Mouse (Mus musculus): ENCODE data around the gene Rfpl4b. TPM values are rescaled to one million over a fixed set of nuclear protein-coding genes. Genes with fewer than 3 reads are reported as not detected.
"Not testable (repeated sequence)": the region's sequence is repeated elsewhere in the genome, so short reads cannot be mapped to it uniquely, and the experiment has no call there.

Rfpl4b gene
- polyA plus RNA-seq (2015; fragmentation: Nextera tagmentation; extraction: Ambion mirVana) = not detected in 2 replicates

GRCm38 (mm10) chr10:38821679-38822078 is at the start of gene Rfpl4b:
Gene Rfpl4b, minus strand, starts transcription at chr10:38821779.
- H3K27me3 ChIP-seq (ENCODE audit: control insufficient read depth, insufficient read depth, low read length) = no peaks in the 10 kb centered on the region
- H3K4me3 ChIP-seq (replicated peaks; ENCODE audit: low read length) = no peak within 1 kb of the TSS
- H3K9me3 ChIP-seq (replicated peaks; ENCODE audit: control insufficient read depth, low read length) = 0 out of 2 replicates have a peak, but pooled peaks cover 2% of the 10 kb centered on the region
- no peaks in the 10 kb centered on the region for H3K36me3 ChIP-seq (ENCODE audit: control insufficient read depth, insufficient read depth, low read length)
- H3K4me1 ChIP-seq (ENCODE audit: control insufficient read depth, insufficient read depth, low read length) = no peaks in the 10 kb centered on the region
- H3K27ac ChIP-seq (ENCODE audit: low read length) = no peak within 1 kb of the TSS
- ATAC-seq (ENCODE audit: insufficient read depth, low FRiP score) = no peak
- H3K9ac ChIP-seq (ENCODE audit: low read length) = no peak within 1 kb of the TSS
- H3K4me2 ChIP-seq (ENCODE audit: low read depth, low read length) = no peak within 1 kb of the TSS
- WGBS = 84% methylated on average over 3 of the region's 3 CpGs

DNA sequence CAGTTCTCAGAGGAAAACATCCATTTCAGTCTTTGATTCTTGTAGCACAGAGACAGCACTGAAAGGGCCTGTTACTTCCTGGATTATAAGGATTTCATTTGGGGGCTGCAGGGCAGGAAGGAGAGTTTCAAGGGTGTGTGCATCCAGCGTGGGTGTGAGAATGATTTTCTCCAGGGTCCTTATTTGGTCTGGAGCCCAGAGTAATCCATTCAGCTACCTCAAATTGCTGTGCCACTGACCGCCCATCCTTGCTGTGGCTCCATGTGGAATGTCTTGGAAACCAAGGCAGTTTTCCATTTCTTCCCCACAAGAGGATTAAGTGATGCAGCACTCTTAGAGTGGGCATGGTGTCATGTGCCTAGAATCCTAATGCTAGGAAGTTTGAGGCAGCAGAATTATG is 33.6 kb upstream of the Rfpl4b start:
- Histone ChIP-seq H3K4me2 (ENCODE audit: low read depth, low read length) (no peak overlapping the region), H3K9me3 (replicated peaks; ENCODE audit: control insufficient read depth, low read length) (no peaks in the 10 kb centered on the region), H3K27ac (ENCODE audit: low read length) (no peak overlapping the region), H3K36me3 (ENCODE audit: control insufficient read depth, insufficient read depth, low read length) (no peaks in the 10 kb centered on the region), H3K27me3 (ENCODE audit: control insufficient read depth, insufficient read depth, low read length) (no peaks in the 10 kb centered on the region), H3K9ac (ENCODE audit: low read length) (no peak overlapping the region), H3K4me1 (ENCODE audit: control insufficient read depth, insufficient read depth, low read length) (no peaks in the 10 kb centered on the region), H3K4me3 (replicated peaks; ENCODE audit: low read length) (no peak overlapping the region)
- 47% methylated on average over 2 of the region's 2 CpGs for WGBS
- ATAC-seq (ENCODE audit: insufficient read depth, low FRiP score) = no peak

DNA sequence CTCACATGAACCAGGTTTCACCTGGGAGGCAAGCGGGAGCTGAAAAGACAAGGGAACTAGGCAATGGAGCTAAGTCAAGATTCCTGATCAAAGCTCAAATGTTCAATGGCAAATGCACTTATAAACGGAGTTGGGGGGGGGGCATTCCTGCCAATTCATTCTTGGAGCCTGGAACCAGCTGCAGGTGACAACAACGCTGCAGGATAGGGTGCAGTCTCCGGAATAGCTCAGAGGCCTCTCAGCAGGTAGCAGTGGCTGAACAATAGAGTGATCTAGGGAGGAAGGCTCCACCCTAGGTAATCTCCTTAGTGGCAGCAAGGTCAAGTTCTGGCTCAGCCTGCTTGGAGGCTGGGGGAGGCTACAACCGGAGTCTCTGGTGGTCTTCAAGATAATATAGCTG is 28.4 kb upstream of the Rfpl4b start:
- ATAC-seq (ENCODE audit: insufficient read depth, low FRiP score); H3K4me1 ChIP-seq (ENCODE audit: control insufficient read depth, insufficient read depth, low read length); H3K27me3 ChIP-seq (ENCODE audit: control insufficient read depth, insufficient read depth, low read length); H3K36me3 ChIP-seq (ENCODE audit: control insufficient read depth, insufficient read depth, low read length); H3K9me3 ChIP-seq (replicated peaks; ENCODE audit: control insufficient read depth, low read length); H3K27ac ChIP-seq (ENCODE audit: low read length); H3K4me2 ChIP-seq (ENCODE audit: low read depth, low read length); H3K4me3 ChIP-seq (replicated peaks; ENCODE audit: low read length); H3K9ac ChIP-seq (ENCODE audit: low read length): not testable (repeated sequence)
- 50% methylated on average over 5 of the region's 5 CpGs for WGBS

DNA sequence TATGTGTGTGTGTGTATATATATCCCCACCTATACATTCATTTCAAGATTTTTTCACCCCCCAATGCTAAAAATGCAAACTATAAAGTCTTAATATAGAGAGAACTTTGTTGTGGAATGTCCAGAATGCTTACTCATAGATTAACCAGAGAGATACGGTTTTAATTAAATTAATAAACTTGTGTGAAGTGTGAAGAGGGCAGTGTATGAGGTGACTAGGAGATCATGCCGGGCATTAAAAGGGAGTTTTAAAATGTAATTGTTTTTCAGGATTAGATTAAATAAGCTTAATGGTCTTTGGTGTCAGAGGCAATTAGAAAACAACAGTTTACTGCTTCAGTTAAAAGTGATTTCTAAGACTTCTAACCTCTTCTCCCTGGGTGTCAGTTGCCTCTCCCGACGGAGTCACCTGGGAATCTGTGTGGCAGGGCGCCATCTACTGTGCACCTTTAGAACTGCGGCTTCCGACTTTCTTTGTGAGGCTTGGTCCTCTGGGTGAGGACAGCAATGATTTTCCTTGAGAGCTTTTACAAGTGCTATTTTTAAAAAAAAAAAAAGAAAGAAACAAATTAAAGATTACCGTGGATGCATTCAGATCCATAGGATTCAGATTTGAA is 27.4 kb upstream of the Rfpl4b start:
- Histone ChIP-seq H3K4me1 (ENCODE audit: control insufficient read depth, insufficient read depth, low read length) (no peaks in the 10 kb centered on the region), H3K27me3 (ENCODE audit: control insufficient read depth, insufficient read depth, low read length) (no peaks in the 10 kb centered on the region), H3K4me2 (ENCODE audit: low read depth, low read length) (no peak overlapping the region), H3K27ac (ENCODE audit: low read length) (no peak overlapping the region), H3K4me3 (replicated peaks; ENCODE audit: low read length) (no peak overlapping the region), H3K36me3 (ENCODE audit: control insufficient read depth, insufficient read depth, low read length) (no peaks in the 10 kb centered on the region), H3K9ac (ENCODE audit: low read length) (no peak overlapping the region), H3K9me3 (replicated peaks; ENCODE audit: control insufficient read depth, low read length) (no peaks in the 10 kb centered on the region)
- 28% methylated on average over 8 of the region's 8 CpGs for whole genome bisulfite sequencing
- no peak for ATAC-seq (ENCODE audit: insufficient read depth, low FRiP score)

DNA sequence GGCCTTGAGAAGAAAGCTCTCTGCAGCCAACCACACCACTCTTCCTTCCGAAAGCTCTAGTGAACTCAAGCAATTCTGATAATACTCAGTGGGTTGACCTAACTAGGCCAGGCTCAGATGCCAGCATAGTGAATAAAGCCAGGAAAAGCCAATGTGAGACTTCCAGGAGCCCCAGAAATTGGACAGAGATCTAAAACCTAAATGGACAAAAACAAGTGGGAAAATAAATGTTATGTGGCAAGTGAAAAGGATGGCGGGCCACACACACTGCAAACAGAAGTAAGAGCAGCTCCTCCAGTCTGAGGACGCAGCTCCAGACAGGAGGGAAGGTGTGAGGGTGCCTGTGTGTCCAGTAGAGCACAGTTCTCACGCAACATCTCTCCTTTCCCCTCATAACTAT is 26.7 kb upstream of the Rfpl4b start:
- H3K4me3 ChIP-seq (replicated peaks; ENCODE audit: low read length) = no peak overlapping the region
- no peaks in the 10 kb centered on the region for H3K36me3 ChIP-seq (ENCODE audit: control insufficient read depth, insufficient read depth, low read length)
- no peak overlapping the region for H3K9ac ChIP-seq (ENCODE audit: low read length)
- no peaks in the 10 kb centered on the region for H3K4me1 ChIP-seq (ENCODE audit: control insufficient read depth, insufficient read depth, low read length)
- H3K27me3 ChIP-seq (ENCODE audit: control insufficient read depth, insufficient read depth, low read length) = no peaks in the 10 kb centered on the region
- WGBS = 92% methylated on average over 4 of the region's 4 CpGs
- no peak overlapping the region for H3K27ac ChIP-seq (ENCODE audit: low read length)
- no peak overlapping the region for H3K4me2 ChIP-seq (ENCODE audit: low read depth, low read length)
- no peak for ATAC-seq (ENCODE audit: insufficient read depth, low FRiP score)
- H3K9me3 ChIP-seq (replicated peaks; ENCODE audit: control insufficient read depth, low read length) = no peaks in the 10 kb centered on the region

- no peak for ATAC-seq (ENCODE audit: insufficient read depth, low FRiP score)
- Histone ChIP-seq H3K4me2 (ENCODE audit: low read depth, low read length) (no peak overlapping the region), H3K9ac (ENCODE audit: low read length) (no peak overlapping the region), H3K36me3 (ENCODE audit: control insufficient read depth, insufficient read depth, low read length) (no peaks in the 10 kb centered on the region), H3K4me1 (ENCODE audit: control insufficient read depth, insufficient read depth, low read length) (no peaks in the 10 kb centered on the region), H3K4me3 (replicated peaks; ENCODE audit: low read length) (no peak overlapping the region), H3K9me3 (replicated peaks; ENCODE audit: control insufficient read depth, low read length) (0 out of 2 replicates have a peak, but pooled peaks cover 2% of the 10 kb centered on the region), H3K27me3 (ENCODE audit: control insufficient read depth, insufficient read depth, low read length) (no peaks in the 10 kb centered on the region), H3K27ac (ENCODE audit: low read length) (no peak overlapping the region)
- 29% methylated on average over 1 of the region's 1 CpGs for WGBS
These were observed 2.2 kb upstream of the Rfpl4b start for GRCm38 (mm10) chr10:38823741-38824140.

- Histone ChIP-seq H3K27ac (ENCODE audit: low read length) (no peak overlapping the region), H3K4me1 (ENCODE audit: control insufficient read depth, insufficient read depth, low read length) (no peaks in the 10 kb centered on the region), H3K36me3 (ENCODE audit: control insufficient read depth, insufficient read depth, low read length) (no peaks in the 10 kb centered on the region), H3K27me3 (ENCODE audit: control insufficient read depth, insufficient read depth, low read length) (no peaks in the 10 kb centered on the region), H3K4me3 (replicated peaks; ENCODE audit: low read length) (no peak overlapping the region), H3K9ac (ENCODE audit: low read length) (no peak overlapping the region), H3K9me3 (replicated peaks; ENCODE audit: control insufficient read depth, low read length) (no peaks in the 10 kb centered on the region), H3K4me2 (ENCODE audit: low read depth, low read length) (no peak overlapping the region)
- no peak for ATAC-seq (ENCODE audit: insufficient read depth, low FRiP score)
- WGBS = 80% methylated on average over 2 of the region's 2 CpGs
These were observed 15.5 kb downstream of the Rfpl4b start for GRCm38 (mm10) chr10:38806056-38806455.

GRCm38 (mm10) chr10:38804047-38804446 is 17.5 kb downstream of the Rfpl4b start:
- no peak overlapping the region for H3K4me2 ChIP-seq (ENCODE audit: low read depth, low read length)
- no peak overlapping the region for H3K27ac ChIP-seq (ENCODE audit: low read length)
- no peak for ATAC-seq (ENCODE audit: insufficient read depth, low FRiP score)
- no peaks in the 10 kb centered on the region for H3K4me1 ChIP-seq (ENCODE audit: control insufficient read depth, insufficient read depth, low read length)
- no peaks in the 10 kb centered on the region for H3K36me3 ChIP-seq (ENCODE audit: control insufficient read depth, insufficient read depth, low read length)
- H3K27me3 ChIP-seq (ENCODE audit: control insufficient read depth, insufficient read depth, low read length) = no peaks in the 10 kb centered on the region
- 90% methylated on average over 8 of the region's 8 CpGs for whole genome bisulfite sequencing
- H3K4me3 ChIP-seq (replicated peaks; ENCODE audit: low read length) = no peak overlapping the region
- no peak overlapping the region for H3K9ac ChIP-seq (ENCODE audit: low read length)
- no peaks in the 10 kb centered on the region for H3K9me3 ChIP-seq (replicated peaks; ENCODE audit: control insufficient read depth, low read length)

GRCm38 (mm10) chr10:38803304-38803703 is 18.3 kb downstream of the Rfpl4b start:
- Histone ChIP-seq H3K4me2 (ENCODE audit: low read depth, low read length) (no peak overlapping the region), H3K9me3 (replicated peaks; ENCODE audit: control insufficient read depth, low read length) (no peaks in the 10 kb centered on the region), H3K4me3 (replicated peaks; ENCODE audit: low read length) (no peak overlapping the region), H3K27ac (ENCODE audit: low read length) (no peak overlapping the region), H3K27me3 (ENCODE audit: control insufficient read depth, insufficient read depth, low read length) (no peaks in the 10 kb centered on the region), H3K36me3 (ENCODE audit: control insufficient read depth, insufficient read depth, low read length) (no peaks in the 10 kb centered on the region), H3K9ac (ENCODE audit: low read length) (no peak overlapping the region), H3K4me1 (ENCODE audit: control insufficient read depth, insufficient read depth, low read length) (no peaks in the 10 kb centered on the region)
- WGBS = 92% methylated on average over 7 of the region's 7 CpGs
- ATAC-seq (ENCODE audit: insufficient read depth, low FRiP score) = no peak
